Mouse (Mus musculus) forebrain, embryonic 11.5 days (tissue): ENCODE results near the gene Dcaf10. TPM values are rescaled to one million over a fixed set of nuclear protein-coding genes. Genes with fewer than 3 reads are reported as not detected.

Experiments used
- ATAC-seq: fragments of 200-750 bp; cut with Nextera tagmentation; replicated peaks from 2 replicates; pipeline ENCODE4 v1.8.0; 2017; ENCODE audit warnings: moderate TSS enrichment; ENCODE audit not compliant: low FRiP score
- DNase-seq: peaks from one replicate; pipeline ENCODE4 v3.0.0-alpha.2; 2017; ENCODE audit warnings: low spot score
- H3K27ac ChIP-seq: fragments of 300-500 bp; sonication (generic); 2 replicates; pipeline ENCODE4 v1.5.1; 2014; ENCODE audit warnings: low read depth, low read length
- H3K27me3 ChIP-seq: fragments of 300-500 bp; sonication (generic); 2 replicates; pipeline ENCODE4 v1.6.1; 2014; ENCODE audit warnings: mild to moderate bottlenecking, low read length, mixed read lengths; ENCODE audit not compliant: control insufficient read depth, insufficient read depth
- H3K36me3 ChIP-seq: fragments of 300-500 bp; sonication (generic); 2 replicates; pipeline ENCODE4 v1.6.1; 2014; ENCODE audit warnings: mild to moderate bottlenecking, low read length, moderate library complexity, mixed read lengths; ENCODE audit not compliant: control insufficient read depth, insufficient read depth
- H3K4me1 ChIP-seq: fragments of 300-500 bp; sonication (generic); replicated peaks from 2 replicates; pipeline ENCODE4 v1.6.1; 2014; ENCODE audit warnings: low read length, mixed read lengths; ENCODE audit not compliant: control insufficient read depth, insufficient read depth
- H3K4me2 ChIP-seq: fragments of 300-500 bp; sonication (generic); 2 replicates; pipeline ENCODE4 v1.6.1; 2014; ENCODE audit warnings: low read depth, mild to moderate bottlenecking, low read length, moderate library complexity, mixed read lengths; ENCODE audit not compliant: severe bottlenecking
- H3K4me3 ChIP-seq: fragments of 300-500 bp; sonication (generic); 2 replicates; pipeline ENCODE4 v1.5.1; 2014; ENCODE audit warnings: low read depth, low read length
- H3K9ac ChIP-seq: fragments of 300-500 bp; sonication (generic); 2 replicates; pipeline ENCODE4 v1.6.1; 2014; ENCODE audit warnings: low read length
- H3K9me3 ChIP-seq: fragments of 300-500 bp; sonication (generic); 2 replicates; pipeline ENCODE4 v1.6.1; 2016; ENCODE audit warnings: low read length, mixed read lengths; ENCODE audit not compliant: control insufficient read depth
- WGBS: fragments of 180-500 bp; shearing (Covaris S2); extraction: QIAGEN DNeasy Blood & Tissue Kit; methylation state at CpG from one replicate; pipeline ENCODE4 v1.1.7; 2014; 5-methylcytosine and 5-hydroxymethylcytosine counted together
- polyA plus RNA-seq: library from polyadenylated mRNA; unstranded; fragments of >200 nt; fragmentation: Nextera tagmentation; extraction: Ambion mirVana; gene quantifications from 2 replicates; pipeline ENCODE4 v1.2.1, GENCODE M21; 2014

The Dcaf10 gene
- polyA plus RNA-seq, 1 experiment from 2014 or later: 12.6 TPM

- H3K9me3 ChIP-seq: no peaks in the 10 kb centered on the region
- H3K9ac ChIP-seq: no peak overlapping the region
- no peaks in the 10 kb centered on the region for H3K27me3 ChIP-seq
- no peak for ATAC-seq
- DNase-seq: no peak
- peaks cover 8% of the 10 kb centered on the region for H3K4me1 ChIP-seq
- WGBS: 98% methylated on average over 4 of the region's 4 CpGs
- H3K4me3 ChIP-seq: no peak overlapping the region
- H3K36me3 ChIP-seq: peaks cover 15% of the 10 kb centered on the region
- H3K4me2 ChIP-seq: no peak overlapping the region
- H3K27ac ChIP-seq: no peak overlapping the region
Measured at GRCm38 (mm10) chr4:45402281-45402680, 60.4 kb downstream of the Dcaf10 start.

- H3K4me2 ChIP-seq: no peak overlapping the region
- peaks cover 15% of the 10 kb centered on the region for H3K36me3 ChIP-seq
- WGBS: 89% methylated on average over 7 of the region's 7 CpGs
- no peaks in the 10 kb centered on the region for H3K9me3 ChIP-seq
- H3K27me3 ChIP-seq: no peaks in the 10 kb centered on the region
- no peak for DNase-seq
- peaks cover 13% of the 10 kb centered on the region for H3K4me1 ChIP-seq
- no peak overlapping the region for H3K9ac ChIP-seq
- no peak for ATAC-seq
- no peak overlapping the region for H3K27ac ChIP-seq
- no peak overlapping the region for H3K4me3 ChIP-seq
Measured at GRCm38 (mm10) chr4:45402878-45403498, 61.1 kb downstream of the Dcaf10 start.

- H3K4me3 ChIP-seq: no peak overlapping the region
- no peak overlapping the region for H3K27ac ChIP-seq
- peaks cover 15% of the 10 kb centered on the region for H3K36me3 ChIP-seq
- WGBS: 93% methylated on average over 7 of the region's 7 CpGs
- H3K4me2 ChIP-seq: no peak overlapping the region
- DNase-seq (no peak), ATAC-seq (no peak)
- no peaks in the 10 kb centered on the region for H3K27me3 ChIP-seq
- peaks cover 13% of the 10 kb centered on the region for H3K4me1 ChIP-seq
- H3K9ac ChIP-seq: no peak overlapping the region
- no peaks in the 10 kb centered on the region for H3K9me3 ChIP-seq
Measured at GRCm38 (mm10) chr4:45403499-45403878, 61.6 kb downstream of the Dcaf10 start.

- H3K27me3 ChIP-seq: no peaks in the 10 kb centered on the region
- H3K9me3 ChIP-seq: no peaks in the 10 kb centered on the region
- ATAC-seq (no peak), DNase-seq (no peak)
- 92% methylated on average over 7 of the region's 7 CpGs for WGBS
- peaks cover 13% of the 10 kb centered on the region for H3K36me3 ChIP-seq
- H3K9ac ChIP-seq: no peak overlapping the region
- no peak overlapping the region for H3K4me2 ChIP-seq
- H3K4me3 ChIP-seq: no peak overlapping the region
- peaks cover 13% of the 10 kb centered on the region for H3K4me1 ChIP-seq
- H3K27ac ChIP-seq: no peak overlapping the region
Measured at GRCm38 (mm10) chr4:45404086-45404485, 62.2 kb downstream of the Dcaf10 start.

- Histone ChIP-seq H3K27ac (no peak overlapping the region), H3K9ac (no peak overlapping the region), H3K4me1 (peaks cover 13% of the 10 kb centered on the region), H3K4me2 (no peak overlapping the region), H3K27me3 (no peaks in the 10 kb centered on the region), H3K36me3 (peaks cover 6% of the 10 kb centered on the region), H3K9me3 (no peaks in the 10 kb centered on the region), H3K4me3 (no peak overlapping the region)
- 86% methylated on average over 7 of the region's 7 CpGs for WGBS
- DNase-seq (no peak), ATAC-seq (no peak)
Measured at GRCm38 (mm10) chr4:45405315-45405714, 63.4 kb downstream of the Dcaf10 start.

- no peak overlapping the region for H3K9ac ChIP-seq
- no peaks in the 10 kb centered on the region for H3K9me3 ChIP-seq
- H3K36me3 ChIP-seq: peaks cover 6% of the 10 kb centered on the region
- 73% methylated on average over 7 of the region's 7 CpGs for WGBS
- no peaks in the 10 kb centered on the region for H3K27me3 ChIP-seq
- no peak for ATAC-seq
- DNase-seq: no peak
- 0 out of 2 replicates have a peak overlapping the region, but pooled peaks have one; percentile 26 for H3K4me2 ChIP-seq
- peaks cover 13% of the 10 kb centered on the region for H3K4me1 ChIP-seq
- no peak overlapping the region for H3K4me3 ChIP-seq
- H3K27ac ChIP-seq: no peak overlapping the region
Measured at GRCm38 (mm10) chr4:45406397-45406796, 64.5 kb downstream of the Dcaf10 start.

DNA sequence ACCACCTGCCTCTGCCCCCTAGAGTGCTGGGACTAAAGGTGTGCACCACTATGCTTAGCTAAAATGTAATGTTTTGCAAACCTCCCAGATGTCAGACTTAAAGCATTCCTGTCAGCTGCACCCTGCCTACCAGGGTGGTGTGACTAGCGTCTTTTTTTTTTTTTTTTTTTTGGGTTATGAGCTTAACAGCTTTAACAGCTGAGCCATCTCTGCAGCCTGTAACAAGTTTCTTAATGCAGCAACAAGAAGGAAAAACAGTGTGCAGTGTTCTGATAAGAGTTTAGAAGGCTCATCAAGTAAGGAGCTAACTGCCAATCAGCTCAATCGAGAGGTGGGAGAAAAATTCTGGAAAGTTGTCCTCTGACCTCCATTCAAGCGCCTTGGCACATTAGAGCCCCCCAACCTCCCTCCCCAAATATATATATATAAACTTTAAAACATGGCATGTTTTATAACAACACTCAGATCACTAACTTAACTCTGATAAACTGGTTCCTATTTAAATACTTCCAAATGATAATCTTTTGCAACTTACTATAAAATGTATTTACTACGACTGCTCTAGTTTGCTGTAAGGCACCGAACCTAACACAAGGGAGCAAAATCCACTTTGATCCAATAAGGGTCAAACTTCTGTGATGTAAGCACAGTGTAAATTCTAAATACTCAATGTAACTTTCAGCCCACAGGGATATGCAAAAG lies 65.3 kb downstream of the Dcaf10 start:
- DNase-seq (no peak), ATAC-seq (no peak)
- 77% methylated on average over 5 of the region's 5 CpGs for WGBS
- H3K4me1 ChIP-seq: peaks cover 13% of the 10 kb centered on the region
- peak overlapping the region; percentile 61 for H3K4me2 ChIP-seq
- peaks cover 4% of the 10 kb centered on the region; the same call in 1 of the 2 replicates for H3K36me3 ChIP-seq
- peak overlapping the region; percentile 97 for H3K9ac ChIP-seq
- H3K27me3 ChIP-seq: no peaks in the 10 kb centered on the region
- H3K27ac ChIP-seq: no peak overlapping the region
- H3K4me3 ChIP-seq: peak overlapping the region; percentile 96
- no peaks in the 10 kb centered on the region for H3K9me3 ChIP-seq

DNA sequence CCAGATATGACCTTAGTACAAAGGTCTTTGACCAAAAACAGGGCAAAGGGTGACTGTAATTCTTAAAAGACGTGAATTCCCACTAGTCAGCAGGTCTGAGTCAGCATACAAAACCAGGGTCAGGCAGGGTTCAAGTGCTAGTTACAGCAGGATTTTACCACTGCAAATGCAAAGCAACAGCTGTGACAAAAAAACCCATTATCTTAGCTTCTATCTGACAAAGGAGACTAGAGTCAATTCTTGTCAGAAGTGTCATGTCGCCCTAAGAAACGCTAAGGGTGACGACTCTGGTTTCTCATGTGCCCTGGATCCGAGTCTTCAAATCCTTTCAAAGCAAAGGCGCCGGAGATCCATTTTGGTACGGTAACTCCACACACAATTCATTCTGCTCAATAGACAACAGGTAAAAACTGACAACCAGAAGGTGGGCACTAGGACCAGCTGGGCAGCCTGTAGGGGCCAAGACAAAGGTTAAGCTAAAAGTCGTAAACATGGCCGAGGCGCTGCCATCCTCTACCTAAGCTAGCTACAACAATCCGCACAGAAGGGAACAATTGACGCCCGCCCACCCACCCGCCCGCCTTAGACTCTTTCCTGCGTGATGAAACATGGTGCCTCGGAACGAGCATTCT lies 65.9 kb downstream of the Dcaf10 start:
- H3K9ac ChIP-seq: peak overlapping the region; percentile 97
- no peaks in the 10 kb centered on the region for H3K9me3 ChIP-seq
- 2% methylated on average over 19 of the region's 19 CpGs for WGBS
- ATAC-seq (no peak; the same call in 1 of the 2 replicates), DNase-seq (no peak)
- no peaks in the 10 kb centered on the region for H3K27me3 ChIP-seq
- peak overlapping the region; percentile 96 for H3K4me3 ChIP-seq
- H3K4me1 ChIP-seq: peaks cover 13% of the 10 kb centered on the region
- H3K27ac ChIP-seq: peak overlapping the region; percentile 87; the same call in 1 of the 2 replicates
- H3K36me3 ChIP-seq: peaks cover 4% of the 10 kb centered on the region; the same call in 1 of the 2 replicates
- peak overlapping the region; percentile 61 for H3K4me2 ChIP-seq
